ENCODE assay signal across 8 mouse cellular contexts in the genomic region with DNA sequence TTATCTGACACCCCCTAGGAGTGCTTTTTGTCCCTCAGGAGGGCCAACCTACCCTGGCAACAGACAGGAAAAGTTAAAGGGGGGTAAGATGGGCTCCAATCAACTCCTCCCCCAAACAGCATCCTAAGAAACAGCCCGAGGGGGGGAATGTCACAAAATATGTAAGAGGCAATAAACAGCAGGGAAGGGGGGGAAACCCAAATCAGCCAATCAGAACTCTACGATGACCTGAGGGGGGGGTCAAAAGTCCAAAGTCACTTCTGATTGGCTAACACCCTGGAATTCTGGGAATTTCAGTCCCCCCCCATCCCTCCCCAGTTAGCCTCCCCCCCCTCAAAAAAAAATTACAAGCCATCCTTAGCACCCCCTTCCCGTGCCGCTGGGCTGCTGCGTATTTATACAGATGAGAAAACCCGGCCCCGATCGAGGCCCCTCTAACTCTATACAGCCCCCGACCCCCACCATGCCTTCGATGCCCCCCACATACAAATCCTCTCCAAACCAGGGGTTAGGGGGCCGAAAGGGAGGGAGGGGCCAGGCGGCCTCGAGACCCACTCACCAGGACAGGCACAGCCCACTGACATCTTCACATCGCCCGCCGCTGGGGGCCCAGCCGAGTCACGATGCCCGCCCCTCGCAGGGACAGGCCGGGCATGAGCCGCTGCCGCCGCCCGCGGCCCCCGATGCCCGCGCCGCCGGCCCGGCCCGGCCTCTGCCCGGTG. TPM values are rescaled to one million over a fixed set of nuclear protein-coding genes. Genes with fewer than 3 reads are reported as not detected.
DNase-seq lines count a peak whose midpoint lies in the region; ATAC-seq and TF ChIP-seq lines count a peak whose summit lies in the region.

A gene (plus strand): TSS at position 616 of the 722 bp plus-strand sequence.

- under 1% methylated on average over 34 of the region's 34 CpGs for WGBS in liver, embryonic 13.5 days (ENCODE audit: insufficient replicate concordance)

- H3K27me3 ChIP-seq in C2C12 (ENCODE audit: control insufficient read depth, insufficient read depth, insufficient read length), result no peaks in the 10 kb centered on the region
- peaks cover 23% of the 10 kb centered on the region for H3K27me3 ChIP-seq in liver, embryonic 13.5 days

- H3K36me3 ChIP-seq in C2C12 (ENCODE audit: control insufficient read depth, insufficient read depth), result no peaks in the 10 kb centered on the region
- H3K36me3 ChIP-seq in liver, embryonic 13.5 days, result no peaks in the 10 kb centered on the region

- H3K27ac ChIP-seq in liver, embryonic 13.5 days, result peak within 1 kb of the TSS; percentile 96

- DNase-seq in NIH3T3 (ENCODE audit: low read depth), result peak; percentile 95
- DNase-seq in embryo, embryonic 9.5 days (ENCODE audit: extremely low spot score), result peak; percentile 62
- DNase-seq in heart, adult 18-20 months, result peak; percentile 69 to 73
- peak; percentile 48 for DNase-seq in kidney, adult 18-20 months
- no peak for DNase-seq in liver, embryonic 13.5 days
- no peak for DNase-seq in c-Kit-positive CD71-positive TER-119-positive erythroid progenitor cells, embryonic 14.5 days (ENCODE audit: low spot score)

- peaks cover 54% of the 10 kb centered on the region for H3K79me2 ChIP-seq in C2C12 (ENCODE audit: control insufficient read depth, insufficient read depth)

- H3ac ChIP-seq in C2C12 (ENCODE audit: control insufficient read depth, insufficient read length, low read depth), result peak within 1 kb of the TSS; percentile 76

- ATAC-seq in liver, embryonic 13.5 days (ENCODE audit: low read depth), result no peak; the same call in 1 of the 2 replicates
- ATAC-seq in neutrophil, adult 5-6 weeks (ENCODE audit: extremely low read depth, insufficient number of reproducible peaks, low FRiP score, poor library complexity, severe bottlenecking), result 0 out of 2 replicates have a peak, but pooled peaks have one; percentile 1

- H3K9ac ChIP-seq in liver, embryonic 13.5 days, result peak within 1 kb of the TSS; percentile 98

- peaks cover 36% of the 10 kb centered on the region for H3K79me3 ChIP-seq in C2C12 (ENCODE audit: low read depth)

- no peak for TF ChIP-seq CTCF in C2C12 (IDR thresholded peaks at IDR 0.05; ENCODE audit: control insufficient read depth, insufficient read depth, insufficient read length)

- H3K4me2 ChIP-seq in liver, embryonic 13.5 days, result peak within 1 kb of the TSS; percentile 99

- H3K4me1 ChIP-seq in liver, embryonic 13.5 days (replicated peaks), result peaks cover 80% of the 10 kb centered on the region

- no peaks in the 10 kb centered on the region for H3K9me3 ChIP-seq in liver, embryonic 13.5 days (replicated peaks)

- H3K4me3 ChIP-seq in C2C12 (ENCODE audit: insufficient read depth, poor library complexity, severe bottlenecking), result peak within 1 kb of the TSS; percentile 76
- peak within 1 kb of the TSS; percentile 88 for H3K4me3 ChIP-seq in liver, embryonic 13.5 days (replicated peaks)

TF ChIP-seq in C2C12, 6 proteins besides CTCF, POLR2A, EP300 and RAD21:
- TF ChIP-seq MAX (IDR thresholded peaks at IDR 0.05), result no peak
- no peak for TF ChIP-seq USF1 (IDR thresholded peaks at IDR 0.05; ENCODE audit: low read depth)
- TF ChIP-seq MYOD1 (IDR thresholded peaks at IDR 0.05; ENCODE audit: control insufficient read depth, insufficient read length, low read depth), result no peak
- TF ChIP-seq CEBPB (IDR thresholded peaks at IDR 0.05; ENCODE audit: low read depth), result no peak
- TF ChIP-seq FOSL1 (IDR thresholded peaks at IDR 0.05; ENCODE audit: insufficient read depth, low read length, poor library complexity, severe bottlenecking), result no peak
- TF ChIP-seq MYOG (IDR thresholded peaks at IDR 0.05; ENCODE audit: control insufficient read depth, extremely low read depth, insufficient read length), result no peak

RNA-seq across cellular contexts. Expression of the gene that starts here (rescaled TPM):
- 30.6 TPM for polyA plus RNA-seq in C2C12 (2012; fragmentation: generic; extraction: Trizol)
- total RNA-seq in heart, adult 18-20 months (2021), result 10 to 100 TPM; 14.2 to 14.9 TPM
- polyA plus RNA-seq in liver, embryonic 13.5 days (2015; fragmentation: Nextera tagmentation; extraction: Ambion mirVana), result 19.5 and 23.8 TPM in 2 replicates
- 9.7 and 13.0 TPM in 2 replicates for total RNA-seq in neutrophil, adult 5-6 weeks (2017)

Comparison
In these comparisons a context has a peak if more than half of its experiments do, and no peak if none do; other contexts are left out.
1. DNase-seq: peak in NIH3T3 (single experiment), embryo, embryonic 9.5 days (single experiment), heart, adult 18-20 months (2 of 2) and kidney, adult 18-20 months (single experiment); none in liver, embryonic 13.5 days (single experiment) and c-Kit-positive CD71-positive TER-119-positive erythroid progenitor cells, embryonic 14.5 days (single experiment).